Mouse (Mus musculus): Measurements from ENCODE around the gene Tnp2. TPM values are rescaled to one million over a fixed set of nuclear protein-coding genes. Genes with fewer than 3 reads are reported as not detected.

Gene Tnp2
- polyA plus RNA-seq, 1 experiment from 2014 or later, result not detected

GRCm38 (mm10) chr16:10827269-10827668 lies 38.8 kb upstream of the Tnp2 start:
- 88% methylated on average over 9 of the region's 9 CpGs for WGBS
- H3K4me2 ChIP-seq (ENCODE audit: low read depth, low read length), result no peak overlapping the region
- ATAC-seq (replicated peaks; ENCODE audit: insufficient number of reproducible peaks, low FRiP score, low TSS enrichment, low read depth) (no peak), DNase-seq (ENCODE audit: low spot score) (no peak)
- H3K27ac ChIP-seq (replicated peaks; ENCODE audit: low read depth, low read length), result no peak overlapping the region
- no peaks in the 10 kb centered on the region for H3K36me3 ChIP-seq (replicated peaks; ENCODE audit: control insufficient read depth, insufficient read depth, low read depth, low read length)
- H3K4me3 ChIP-seq (ENCODE audit: low read depth, low read length), result no peak overlapping the region
- no peaks in the 10 kb centered on the region for H3K4me1 ChIP-seq (ENCODE audit: control insufficient read depth, insufficient read depth, low read length)
- H3K27me3 ChIP-seq (ENCODE audit: control insufficient read depth, insufficient read depth, low read length), result no peaks in the 10 kb centered on the region
- H3K9me3 ChIP-seq (replicated peaks; ENCODE audit: control insufficient read depth, low read length), result no peaks in the 10 kb centered on the region
- H3K9ac ChIP-seq (replicated peaks; ENCODE audit: low read length), result no peak overlapping the region

- 79% methylated on average over 4 of the region's 4 CpGs for WGBS
- no peak for ATAC-seq (replicated peaks; ENCODE audit: insufficient number of reproducible peaks, low FRiP score, low TSS enrichment, low read depth)
Measured at GRCm38 (mm10) chr16:10825840-10826239, 37.4 kb upstream of the Tnp2 start.

GRCm38 (mm10) chr16:10824536-10824935 lies 36.1 kb upstream of the Tnp2 start:
- WGBS, result 71% methylated on average over 1 of the region's 1 CpGs
- no peak overlapping the region for H3K4me2 ChIP-seq (ENCODE audit: low read depth, low read length)

More at GRCm38 (mm10) chr16:10825840-10826239, 37.4 kb upstream of the Tnp2 start:
- no peaks in the 10 kb centered on the region for H3K27me3 ChIP-seq (ENCODE audit: control insufficient read depth, insufficient read depth, low read length)
- H3K36me3 ChIP-seq (replicated peaks; ENCODE audit: control insufficient read depth, insufficient read depth, low read depth, low read length), result no peaks in the 10 kb centered on the region
- H3K4me2 ChIP-seq (ENCODE audit: low read depth, low read length), result no peak overlapping the region
- no peak overlapping the region for H3K9ac ChIP-seq (replicated peaks; ENCODE audit: low read length)
- H3K4me1 ChIP-seq (ENCODE audit: control insufficient read depth, insufficient read depth, low read length), result no peaks in the 10 kb centered on the region; the same call in 1 of the 2 replicates
- no peak overlapping the region for H3K27ac ChIP-seq (replicated peaks; ENCODE audit: low read depth, low read length)
- no peaks in the 10 kb centered on the region for H3K9me3 ChIP-seq (replicated peaks; ENCODE audit: control insufficient read depth, low read length)
- no peak overlapping the region for H3K4me3 ChIP-seq (ENCODE audit: low read depth, low read length)
- no peak for DNase-seq (ENCODE audit: low spot score)

GRCm38 (mm10) chr16:10821387-10821786 lies 32.9 kb upstream of the Tnp2 start:
- DNase-seq (ENCODE audit: low spot score) (no peak), ATAC-seq (replicated peaks; ENCODE audit: insufficient number of reproducible peaks, low FRiP score, low TSS enrichment, low read depth) (no peak)
- no peaks in the 10 kb centered on the region for H3K27me3 ChIP-seq (ENCODE audit: control insufficient read depth, insufficient read depth, low read length)
- no peaks in the 10 kb centered on the region for H3K9me3 ChIP-seq (replicated peaks; ENCODE audit: control insufficient read depth, low read length)
- H3K4me2 ChIP-seq (ENCODE audit: low read depth, low read length), result no peak overlapping the region
- WGBS, result 70% methylated on average over 4 of the region's 4 CpGs
- H3K4me3 ChIP-seq (ENCODE audit: low read depth, low read length), result no peak overlapping the region
- no peak overlapping the region for H3K9ac ChIP-seq (replicated peaks; ENCODE audit: low read length)
- H3K27ac ChIP-seq (replicated peaks; ENCODE audit: low read depth, low read length), result no peak overlapping the region
- H3K36me3 ChIP-seq (replicated peaks; ENCODE audit: control insufficient read depth, insufficient read depth, low read depth, low read length), result no peaks in the 10 kb centered on the region
- H3K4me1 ChIP-seq (ENCODE audit: control insufficient read depth, insufficient read depth, low read length), result no peaks in the 10 kb centered on the region; the same call in 1 of the 2 replicates

More at GRCm38 (mm10) chr16:10824536-10824935, 36.1 kb upstream of the Tnp2 start:
- H3K4me1 ChIP-seq (ENCODE audit: control insufficient read depth, insufficient read depth, low read length), result no peaks in the 10 kb centered on the region; the same call in 1 of the 2 replicates
- H3K27me3 ChIP-seq (ENCODE audit: control insufficient read depth, insufficient read depth, low read length), result no peaks in the 10 kb centered on the region
- no peak for ATAC-seq (replicated peaks; ENCODE audit: insufficient number of reproducible peaks, low FRiP score, low TSS enrichment, low read depth)
- DNase-seq (ENCODE audit: low spot score), result no peak
- H3K36me3 ChIP-seq (replicated peaks; ENCODE audit: control insufficient read depth, insufficient read depth, low read depth, low read length), result no peaks in the 10 kb centered on the region
- H3K27ac ChIP-seq (replicated peaks; ENCODE audit: low read depth, low read length), result no peak overlapping the region
- H3K9ac ChIP-seq (replicated peaks; ENCODE audit: low read length), result no peak overlapping the region
- no peaks in the 10 kb centered on the region for H3K9me3 ChIP-seq (replicated peaks; ENCODE audit: control insufficient read depth, low read length)
- H3K4me3 ChIP-seq (ENCODE audit: low read depth, low read length), result no peak overlapping the region

- no peak for ATAC-seq (replicated peaks; ENCODE audit: insufficient number of reproducible peaks, low FRiP score, low TSS enrichment, low read depth)
- H3K4me1 ChIP-seq (ENCODE audit: control insufficient read depth, insufficient read depth, low read length), result no peaks in the 10 kb centered on the region; the same call in 1 of the 2 replicates
- H3K9ac ChIP-seq (replicated peaks; ENCODE audit: low read length), result no peak overlapping the region
- no peak for DNase-seq (ENCODE audit: low spot score)
- no peak overlapping the region for H3K27ac ChIP-seq (replicated peaks; ENCODE audit: low read depth, low read length)
- no peaks in the 10 kb centered on the region for H3K36me3 ChIP-seq (replicated peaks; ENCODE audit: control insufficient read depth, insufficient read depth, low read depth, low read length)
- no peak overlapping the region for H3K4me3 ChIP-seq (ENCODE audit: low read depth, low read length)
- WGBS, result 66% methylated on average over 3 of the region's 3 CpGs
- no peaks in the 10 kb centered on the region for H3K9me3 ChIP-seq (replicated peaks; ENCODE audit: control insufficient read depth, low read length)
- H3K27me3 ChIP-seq (ENCODE audit: control insufficient read depth, insufficient read depth, low read length), result no peaks in the 10 kb centered on the region
- no peak overlapping the region for H3K4me2 ChIP-seq (ENCODE audit: low read depth, low read length)
Measured at GRCm38 (mm10) chr16:10819966-10820365, 31.5 kb upstream of the Tnp2 start.

- no peak overlapping the region for H3K4me2 ChIP-seq (ENCODE audit: low read depth, low read length)
- no peak overlapping the region for H3K4me3 ChIP-seq (ENCODE audit: low read depth, low read length)
- ATAC-seq (replicated peaks; ENCODE audit: insufficient number of reproducible peaks, low FRiP score, low TSS enrichment, low read depth), result no peak
- H3K27ac ChIP-seq (replicated peaks; ENCODE audit: low read depth, low read length), result no peak overlapping the region
- H3K36me3 ChIP-seq (replicated peaks; ENCODE audit: control insufficient read depth, insufficient read depth, low read depth, low read length), result no peaks in the 10 kb centered on the region
- DNase-seq (ENCODE audit: low spot score), result no peak
- H3K9ac ChIP-seq (replicated peaks; ENCODE audit: low read length), result no peak overlapping the region
- no peaks in the 10 kb centered on the region for H3K27me3 ChIP-seq (ENCODE audit: control insufficient read depth, insufficient read depth, low read length)
- no peaks in the 10 kb centered on the region; the same call in 1 of the 2 replicates for H3K4me1 ChIP-seq (ENCODE audit: control insufficient read depth, insufficient read depth, low read length)
- no peaks in the 10 kb centered on the region for H3K9me3 ChIP-seq (replicated peaks; ENCODE audit: control insufficient read depth, low read length)
- 86% methylated on average over 4 of the region's 4 CpGs for WGBS
Measured at GRCm38 (mm10) chr16:10818579-10819135, 30.2 kb upstream of the Tnp2 start.

- Histone ChIP-seq H3K36me3 (replicated peaks; ENCODE audit: control insufficient read depth, insufficient read depth, low read depth, low read length) (no peaks in the 10 kb centered on the region), H3K27me3 (ENCODE audit: control insufficient read depth, insufficient read depth, low read length) (no peaks in the 10 kb centered on the region), H3K27ac (replicated peaks; ENCODE audit: low read depth, low read length) (no peak overlapping the region), H3K4me3 (ENCODE audit: low read depth, low read length) (no peak overlapping the region), H3K4me1 (ENCODE audit: control insufficient read depth, insufficient read depth, low read length) (no peaks in the 10 kb centered on the region), H3K9me3 (replicated peaks; ENCODE audit: control insufficient read depth, low read length) (no peaks in the 10 kb centered on the region), H3K9ac (replicated peaks; ENCODE audit: low read length) (no peak overlapping the region), H3K4me2 (ENCODE audit: low read depth, low read length) (no peak overlapping the region)
- DNase-seq (ENCODE audit: low spot score) (no peak), ATAC-seq (replicated peaks; ENCODE audit: insufficient number of reproducible peaks, low FRiP score, low TSS enrichment, low read depth) (no peak)
- WGBS, result 80% methylated on average over 4 of the region's 4 CpGs
Measured at GRCm38 (mm10) chr16:10814864-10815263, 26.4 kb upstream of the Tnp2 start.

- Histone ChIP-seq H3K27me3 (ENCODE audit: control insufficient read depth, insufficient read depth, low read length) (no peaks in the 10 kb centered on the region), H3K9me3 (replicated peaks; ENCODE audit: control insufficient read depth, low read length) (no peaks in the 10 kb centered on the region), H3K4me1 (ENCODE audit: control insufficient read depth, insufficient read depth, low read length) (no peaks in the 10 kb centered on the region), H3K4me3 (ENCODE audit: low read depth, low read length) (no peak overlapping the region), H3K27ac (replicated peaks; ENCODE audit: low read depth, low read length) (no peak overlapping the region), H3K36me3 (replicated peaks; ENCODE audit: control insufficient read depth, insufficient read depth, low read depth, low read length) (no peaks in the 10 kb centered on the region), H3K9ac (replicated peaks; ENCODE audit: low read length) (no peak overlapping the region), H3K4me2 (ENCODE audit: low read depth, low read length) (no peak overlapping the region)
- no peak for ATAC-seq (replicated peaks; ENCODE audit: insufficient number of reproducible peaks, low FRiP score, low TSS enrichment, low read depth)
- no peak for DNase-seq (ENCODE audit: low spot score)
- 79% methylated on average over 4 of the region's 4 CpGs for WGBS
Measured at GRCm38 (mm10) chr16:10813726-10814125, 25.3 kb upstream of the Tnp2 start.
